19 mouse cellular contexts compared by ENCODE assay signal in genomic region chr7:92420474-92420873, GRCm38 (mm10).
DNase-seq lines count a peak whose midpoint lies in the region; ATAC-seq and TF ChIP-seq lines count a peak whose summit lies in the region.
"Had no signal": no experiment of that assay in that cellular context is flagged by ENCODE, and none has a peak within 500 bp of the region (broad histone marks: within the 10 kb centered on the region; RNA-seq: fewer than 3 reads in every experiment).

No protein-coding gene starts in this region.

- H3ac ChIP-seq in C2C12 (ENCODE audit: control insufficient read depth, insufficient read length, low read depth) = peak overlapping the region; percentile 30

- H3K79me3 ChIP-seq in C2C12 (ENCODE audit: low read depth) = no peaks in the 10 kb centered on the region

- H3K79me2 ChIP-seq in C2C12 (ENCODE audit: control insufficient read depth, insufficient read depth) = no peaks in the 10 kb centered on the region

- no peak for TF ChIP-seq CTCF in C2C12 (IDR thresholded peaks at IDR 0.05; ENCODE audit: control insufficient read depth, insufficient read depth, insufficient read length)

- intact Hi-C loops in left cerebral cortex, postnatal 36 days (cut with DNase I) = no loop called here

- H3K27me3 ChIP-seq in C2C12 (ENCODE audit: control insufficient read depth, insufficient read depth, insufficient read length) = no peaks in the 10 kb centered on the region
- H3K27me3 ChIP-seq: forebrain, embryonic 12.5 days had no signal

- DNase-seq in CD4-positive helper T cell, adult 2 months (ENCODE audit: low read depth, low spot score) = peak; percentile 66
- no peak for DNase-seq in left cerebral cortex, postnatal 36 days (ENCODE audit: low spot score in 2 of 2)
- DNase-seq in adrenal gland, adult 18-20 months (ENCODE audit: low spot score in 2 of 2) = no peak
- DNase-seq in testis, postnatal 14 days (ENCODE audit: low spot score) = no peak
- DNase-seq: adrenal gland, postnatal 14 days; cerebellum, adult 11 months; cerebellum, postnatal 14 days; gastrocnemius, postnatal 36 days; kidney, adult 8-10 months; kidney, postnatal 14 days; lung, adult 2 months had no signal

- H3K4me3 ChIP-seq in C2C12 (ENCODE audit: insufficient read depth, poor library complexity, severe bottlenecking) = no peak overlapping the region
- H3K4me3 ChIP-seq: forebrain, embryonic 12.5 days; heart, embryonic 10.5 days; left cerebral cortex, adult 2 months; limb, embryonic 10.5 days; midbrain, embryonic 10.5 days had no signal

- H3K36me3 ChIP-seq in C2C12 (ENCODE audit: control insufficient read depth, insufficient read depth) = no peaks in the 10 kb centered on the region
- H3K36me3 ChIP-seq: forebrain, embryonic 12.5 days; heart, embryonic 10.5 days; limb, embryonic 10.5 days; midbrain, embryonic 10.5 days had no signal

- ATAC-seq in common myeloid progenitor, adult 5-6 weeks (replicated peaks; ENCODE audit: low read depth, poor library complexity, severe bottlenecking) = peak; percentile 92
- ATAC-seq in megakaryocyte progenitor cell, adult 5-6 weeks (replicated peaks; ENCODE audit: poor library complexity) = peak; percentile 85

TF ChIP-seq in C2C12, 6 proteins besides CTCF, POLR2A, EP300 and RAD21:
- TF ChIP-seq MYOG (IDR thresholded peaks at IDR 0.05; ENCODE audit: control insufficient read depth, extremely low read depth, insufficient read length) (no peak), MYOD1 (IDR thresholded peaks at IDR 0.05; ENCODE audit: control insufficient read depth, insufficient read length, low read depth) (no peak), MAX (IDR thresholded peaks at IDR 0.05) (no peak), FOSL1 (IDR thresholded peaks at IDR 0.05; ENCODE audit: insufficient read depth, low read length, poor library complexity, severe bottlenecking) (no peak), CEBPB (IDR thresholded peaks at IDR 0.05; ENCODE audit: low read depth) (no peak), USF1 (IDR thresholded peaks at IDR 0.05; ENCODE audit: low read depth) (no peak)
TF ChIP-seq in C2C12: peak in this region for 0.
